Mouse (Mus musculus): ENCODE data around the gene Gucy2f.

- no peak for TF ChIP-seq POLR2A (IDR thresholded peaks at IDR 0.05; ENCODE audit: borderline replicate concordance, extremely low read depth, low read depth, low read length)
- no peak for TF ChIP-seq CTCF (IDR thresholded peaks at IDR 0.05; ENCODE audit: insufficient read depth, low read length)
These were observed 32.0 kb upstream of the Gucy2f start for GRCm38 (mm10) chrX:142228769-142229158.

All from lung, adult 2 months (tissue).